Mouse (Mus musculus): ENCODE data around the gene Olfr572.

GRCm38 (mm10) chr7:102974399-102974798 is 50.2 kb downstream of the Olfr572 start:
- TF ChIP-seq CTCF (IDR thresholded peaks at IDR 0.05) (no peak), EP300 (IDR thresholded peaks at IDR 0.05) (no peak)
